In genomic region chr1:171849454-171849853, GRCm38 (mm10) we compare ENCODE assay signal across 11 mouse cellular contexts. TPM values are rescaled to one million over a fixed set of nuclear protein-coding genes. Genes with fewer than 3 reads are reported as not detected.
DNase-seq lines count a peak whose midpoint lies in the region; ATAC-seq and TF ChIP-seq lines count a peak whose summit lies in the region.
"Had no signal": no experiment of that assay in that cellular context is flagged by ENCODE, and none has a peak within 500 bp of the region (broad histone marks: within the 10 kb centered on the region; RNA-seq: fewer than 3 reads in every experiment).

No protein-coding gene starts in this region.

- no peak for ATAC-seq in embryonic facial prominence, embryonic 14.5 days (ENCODE audit: low read depth)
- ATAC-seq in midbrain, embryonic 13.5 days: no peak
- ATAC-seq in hindbrain, embryonic 11.5 days (ENCODE audit: low FRiP score): no peak
- no peak for ATAC-seq in intestine, postnatal 0 days

- 90% methylated on average over 5 of the region's 5 CpGs for WGBS in embryonic facial prominence, embryonic 14.5 days
- 86% methylated on average over 5 of the region's 5 CpGs for WGBS in embryonic facial prominence, embryonic 10.5 days
- WGBS in midbrain, embryonic 13.5 days: 92% methylated on average over 5 of the region's 5 CpGs
- 86% methylated on average over 5 of the region's 5 CpGs for WGBS in hindbrain, embryonic 11.5 days
- WGBS in intestine, postnatal 0 days: 87% methylated on average over 5 of the region's 5 CpGs

- no peaks in the 10 kb centered on the region for H3K4me1 ChIP-seq in embryonic facial prominence, embryonic 14.5 days (ENCODE audit: control insufficient read depth, insufficient read depth, low read length)
- H3K4me1 ChIP-seq in embryonic facial prominence, embryonic 10.5 days: no peaks in the 10 kb centered on the region
- no peaks in the 10 kb centered on the region for H3K4me1 ChIP-seq in midbrain, embryonic 13.5 days (replicated peaks)
- no peaks in the 10 kb centered on the region for H3K4me1 ChIP-seq in hindbrain, embryonic 11.5 days (replicated peaks; ENCODE audit: control insufficient read depth, insufficient read depth, low read length)
- no peaks in the 10 kb centered on the region for H3K4me1 ChIP-seq in intestine, postnatal 0 days (replicated peaks; ENCODE audit: control insufficient read depth, insufficient read depth, low read length)
- H3K4me1 ChIP-seq: hindbrain, embryonic 15.5 days had no signal

- no peaks in the 10 kb centered on the region for H3K27me3 ChIP-seq in embryonic facial prominence, embryonic 14.5 days (replicated peaks; ENCODE audit: control insufficient read depth, insufficient read depth, low read length)
- H3K27me3 ChIP-seq in embryonic facial prominence, embryonic 10.5 days (replicated peaks; ENCODE audit: low read depth, poor library complexity, severe bottlenecking): no peaks in the 10 kb centered on the region
- H3K27me3 ChIP-seq in midbrain, embryonic 13.5 days: no peaks in the 10 kb centered on the region
- no peaks in the 10 kb centered on the region for H3K27me3 ChIP-seq in hindbrain, embryonic 11.5 days (ENCODE audit: control insufficient read depth, insufficient read depth, low read length)
- H3K27me3 ChIP-seq in intestine, postnatal 0 days (replicated peaks; ENCODE audit: control insufficient read depth, insufficient read depth, low read length): no peaks in the 10 kb centered on the region
- H3K27me3 ChIP-seq: hindbrain, embryonic 15.5 days had no signal

- no peak overlapping the region for H3K27ac ChIP-seq in embryonic facial prominence, embryonic 14.5 days (replicated peaks; ENCODE audit: low read depth, low read length)
- no peak overlapping the region for H3K27ac ChIP-seq in embryonic facial prominence, embryonic 10.5 days (replicated peaks)
- H3K27ac ChIP-seq in midbrain, embryonic 13.5 days: no peak overlapping the region
- H3K27ac ChIP-seq in hindbrain, embryonic 11.5 days (ENCODE audit: low read depth, low read length): no peak overlapping the region
- no peak overlapping the region for H3K27ac ChIP-seq in intestine, postnatal 0 days (ENCODE audit: low read depth, low read length)
- H3K27ac ChIP-seq: hindbrain, embryonic 15.5 days had no signal

- DNase-seq in embryonic facial prominence, embryonic 14.5 days (ENCODE audit: low spot score): peak; percentile 6
- DNase-seq in embryonic facial prominence, embryonic 10.5 days (ENCODE audit: low spot score): no peak
- peak; percentile 37 for DNase-seq in right cerebral cortex, adult 18-20 months
- DNase-seq in right cerebral cortex, postnatal 25 days: no peak
- peak; percentile 13 for DNase-seq in lung, postnatal 10 days
- no peak for DNase-seq in hindbrain, embryonic 11.5 days (ENCODE audit: low spot score)

- H3K9me3 ChIP-seq in embryonic facial prominence, embryonic 14.5 days (ENCODE audit: control insufficient read depth, low read length): no peaks in the 10 kb centered on the region
- no peaks in the 10 kb centered on the region for H3K9me3 ChIP-seq in embryonic facial prominence, embryonic 10.5 days
- no peaks in the 10 kb centered on the region for H3K9me3 ChIP-seq in midbrain, embryonic 13.5 days
- H3K9me3 ChIP-seq in hindbrain, embryonic 11.5 days (ENCODE audit: control insufficient read depth, low read length): no peaks in the 10 kb centered on the region
- no peaks in the 10 kb centered on the region for H3K9me3 ChIP-seq in intestine, postnatal 0 days (ENCODE audit: control insufficient read depth)
- H3K9me3 ChIP-seq: hindbrain, embryonic 15.5 days had no signal

- H3K9ac ChIP-seq in embryonic facial prominence, embryonic 14.5 days (ENCODE audit: low read depth, low read length): no peak overlapping the region
- no peak overlapping the region for H3K9ac ChIP-seq in midbrain, embryonic 13.5 days (replicated peaks)
- no peak overlapping the region for H3K9ac ChIP-seq in hindbrain, embryonic 11.5 days (ENCODE audit: low read depth, low read length)
- H3K9ac ChIP-seq in intestine, postnatal 0 days (ENCODE audit: low read depth, low read length): no peak overlapping the region
- H3K9ac ChIP-seq: hindbrain, embryonic 15.5 days had no signal

- TF ChIP-seq CTCF in intestine, postnatal 0 days (IDR thresholded peaks at IDR 0.05; ENCODE audit: low read depth): no peak

- H3K36me3 ChIP-seq in embryonic facial prominence, embryonic 14.5 days (ENCODE audit: control insufficient read depth, insufficient read depth, low read length): no peaks in the 10 kb centered on the region
- H3K36me3 ChIP-seq in embryonic facial prominence, embryonic 10.5 days (replicated peaks): no peaks in the 10 kb centered on the region
- H3K36me3 ChIP-seq in midbrain, embryonic 13.5 days: no peaks in the 10 kb centered on the region
- no peaks in the 10 kb centered on the region for H3K36me3 ChIP-seq in hindbrain, embryonic 11.5 days (ENCODE audit: control insufficient read depth, insufficient read depth, low read length)
- no peaks in the 10 kb centered on the region for H3K36me3 ChIP-seq in intestine, postnatal 0 days (ENCODE audit: control insufficient read depth, insufficient read depth)
- H3K36me3 ChIP-seq: hindbrain, embryonic 15.5 days had no signal

- no peak overlapping the region for H3K4me2 ChIP-seq in embryonic facial prominence, embryonic 14.5 days (ENCODE audit: low read depth, low read length)
- H3K4me2 ChIP-seq in midbrain, embryonic 13.5 days (replicated peaks): no peak overlapping the region
- no peak overlapping the region for H3K4me2 ChIP-seq in hindbrain, embryonic 11.5 days (replicated peaks; ENCODE audit: low read depth, low read length)
- H3K4me2 ChIP-seq in intestine, postnatal 0 days (replicated peaks; ENCODE audit: low read depth): no peak overlapping the region
- H3K4me2 ChIP-seq: hindbrain, embryonic 15.5 days had no signal

- H3K4me3 ChIP-seq in embryonic facial prominence, embryonic 14.5 days (ENCODE audit: low read depth, low read length): no peak overlapping the region
- H3K4me3 ChIP-seq in embryonic facial prominence, embryonic 10.5 days: no peak overlapping the region
- no peak overlapping the region for H3K4me3 ChIP-seq in midbrain, embryonic 13.5 days (replicated peaks)
- no peak overlapping the region for H3K4me3 ChIP-seq in hindbrain, embryonic 11.5 days (ENCODE audit: low read depth, low read length)
- H3K4me3 ChIP-seq in intestine, postnatal 0 days (ENCODE audit: low read depth, low read length): no peak overlapping the region
- H3K4me3 ChIP-seq: hindbrain, embryonic 15.5 days had no signal

RNA-seq across cellular contexts. Expression of gene Cd84, which starts 10.0 kb away (rescaled TPM):
- 2.6 and 3.0 TPM in 2 replicates for polyA plus RNA-seq in embryonic facial prominence, embryonic 14.5 days (2014; fragmentation: Nextera tagmentation; extraction: Ambion mirVana)
- 0.31 and 0.65 TPM in 2 replicates for polyA plus RNA-seq in embryonic facial prominence, embryonic 10.5 days (2016; fragmentation: Nextera tagmentation; extraction: Ambion mirVana)
- polyA plus RNA-seq in midbrain, embryonic 13.5 days (2015; fragmentation: Nextera tagmentation; extraction: Ambion mirVana): 0.66 and 0.82 TPM in 2 replicates
- polyA plus RNA-seq in hindbrain, embryonic 11.5 days (2014; fragmentation: Nextera tagmentation; extraction: Ambion mirVana): 0.64 and 0.77 TPM in 2 replicates
- 1.5 and 1.9 TPM in 2 replicates for polyA plus RNA-seq in intestine, postnatal 0 days (2015; fragmentation: Nextera tagmentation; extraction: Ambion mirVana)
- polyA plus RNA-seq: C2C12 had no signal

RNA-seq across cellular contexts. Expression of gene Gm10521, which starts 46.0 kb away (rescaled TPM):
- not detected in 2 replicates for polyA plus RNA-seq in embryonic facial prominence, embryonic 14.5 days (2014; fragmentation: Nextera tagmentation; extraction: Ambion mirVana)
- polyA plus RNA-seq in embryonic facial prominence, embryonic 10.5 days (2016; fragmentation: Nextera tagmentation; extraction: Ambion mirVana): not detected in 2 replicates
- not detected in 2 replicates for polyA plus RNA-seq in midbrain, embryonic 13.5 days (2015; fragmentation: Nextera tagmentation; extraction: Ambion mirVana)
- not detected in 2 replicates for polyA plus RNA-seq in hindbrain, embryonic 11.5 days (2014; fragmentation: Nextera tagmentation; extraction: Ambion mirVana)
- polyA plus RNA-seq in intestine, postnatal 0 days (2015; fragmentation: Nextera tagmentation; extraction: Ambion mirVana): not detected in 2 replicates
- polyA plus RNA-seq: C2C12; hindbrain, embryonic 15.5 days; neural tube, embryonic 14.5 days had no signal

Comparison
In these comparisons a context has a peak if more than half of its experiments do, and no peak if none do; other contexts are left out.
1. DNase-seq: peak in embryonic facial prominence, embryonic 14.5 days (single experiment), right cerebral cortex, adult 18-20 months (single experiment) and lung, postnatal 10 days (single experiment); none in embryonic facial prominence, embryonic 10.5 days (single experiment), right cerebral cortex, postnatal 25 days (single experiment) and hindbrain, embryonic 11.5 days (single experiment).